Mouse (Mus musculus) spleen, adult 2 months (tissue): ENCODE results near the gene Ice2. TPM values are rescaled to one million over a fixed set of nuclear protein-coding genes. Genes with fewer than 3 reads are reported as not detected.

Experiments used
- DNase-seq, 2 experiments: peaks; one replicate each; pipeline versions ENCODE4 v3.0.0 to v3.0.0-alpha.2; 2012 to 2021; ENCODE audit warnings: low spot score in 2 of 2, low read depth in 1 of 2
- H3K27ac ChIP-seq: fragments of 200-500 bp; 2 replicates; pipeline ENCODE4 v1.5.1; 2012; ENCODE audit warnings: low read length, inconsistent platforms; ENCODE audit not compliant: insufficient read depth
- H3K27me3 ChIP-seq: fragments of 200-500 bp; 2 replicates; pipeline ENCODE4 v1.6.1; 2012; ENCODE audit warnings: mild to moderate bottlenecking, moderate library complexity, low read length, inconsistent platforms; ENCODE audit not compliant: control insufficient read depth, insufficient read depth
- H3K36me3 ChIP-seq: fragments of 200-500 bp; 2 replicates; pipeline ENCODE4 v1.6.1; 2012; ENCODE audit warnings: mild to moderate bottlenecking, low read length, inconsistent platforms; ENCODE audit not compliant: control insufficient read depth, insufficient read depth
- H3K4me1 ChIP-seq: fragments of 200-500 bp; 2 replicates; pipeline ENCODE4 v1.6.1; 2011; ENCODE audit warnings: inconsistent platforms; ENCODE audit not compliant: control insufficient read depth, insufficient read depth, insufficient read length
- H3K4me3 ChIP-seq: fragments of 200-500 bp; 2 replicates; pipeline ENCODE4 v1.5.1; 2011; ENCODE audit warnings: mild to moderate bottlenecking, inconsistent platforms; ENCODE audit not compliant: insufficient read depth, insufficient read length; ENCODE audit errors: extremely low read depth
- CTCF ChIP-seq: fragments of 200-500 bp; IDR thresholded peaks from 2 replicates; pipeline ENCODE4 v1.5.1; 2011; ENCODE audit warnings: mild to moderate bottlenecking, inconsistent platforms; ENCODE audit not compliant: insufficient read depth, insufficient read length, insufficient replicate concordance; ENCODE audit errors: extremely low read depth
- POLR2A ChIP-seq: fragments of 200-500 bp; IDR thresholded peaks from 2 replicates; pipeline ENCODE4 v1.6.1; 2011; ENCODE audit warnings: low read depth, low read length, inconsistent platforms
- WGBS: fragments of 180-500 bp; shearing (Covaris S2); methylation state at CpG from one replicate; pipeline ENCODE4 v1.1.7; 2018; 5-methylcytosine and 5-hydroxymethylcytosine counted together
- polyA plus RNA-seq: library from polyadenylated mRNA; depleted of rRNA; stranded (reverse); fragments of >200 nt; gene quantifications from 2 replicates; pipeline ENCODE4 v1.2.3, GENCODE M21; 2012

Ice2 gene
- polyA plus RNA-seq, 1 experiment, result 2.6 TPM

DNA sequence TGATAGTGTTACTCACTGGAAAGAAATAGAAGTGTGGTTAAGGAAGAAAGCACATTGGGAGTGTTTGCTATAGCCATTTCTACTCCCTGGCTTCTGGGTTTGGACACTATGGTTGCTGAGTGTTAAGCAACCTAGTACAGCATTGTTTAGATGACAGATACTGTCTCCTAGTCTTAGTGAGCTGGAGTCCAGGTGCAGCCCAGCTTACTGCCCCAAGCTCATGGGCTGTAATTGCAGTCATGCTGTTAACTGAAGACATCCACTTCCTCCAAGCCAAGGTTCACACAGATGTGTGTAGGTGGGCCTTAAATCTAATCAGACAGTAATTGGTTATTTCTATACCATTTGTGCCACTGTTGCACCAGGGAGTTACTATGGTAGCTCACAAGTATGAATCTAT is 38.0 kb downstream of the Ice2 start:
- Histone ChIP-seq H3K27ac (no peak overlapping the region), H3K36me3 (peaks cover 8% of the 10 kb centered on the region), H3K4me3 (no peak overlapping the region), H3K4me1 (no peaks in the 10 kb centered on the region; the same call in 1 of the 2 replicates), H3K27me3 (no peaks in the 10 kb centered on the region)
- DNase-seq, result no peak
- TF ChIP-seq CTCF (no peak), POLR2A (no peak)

DNA sequence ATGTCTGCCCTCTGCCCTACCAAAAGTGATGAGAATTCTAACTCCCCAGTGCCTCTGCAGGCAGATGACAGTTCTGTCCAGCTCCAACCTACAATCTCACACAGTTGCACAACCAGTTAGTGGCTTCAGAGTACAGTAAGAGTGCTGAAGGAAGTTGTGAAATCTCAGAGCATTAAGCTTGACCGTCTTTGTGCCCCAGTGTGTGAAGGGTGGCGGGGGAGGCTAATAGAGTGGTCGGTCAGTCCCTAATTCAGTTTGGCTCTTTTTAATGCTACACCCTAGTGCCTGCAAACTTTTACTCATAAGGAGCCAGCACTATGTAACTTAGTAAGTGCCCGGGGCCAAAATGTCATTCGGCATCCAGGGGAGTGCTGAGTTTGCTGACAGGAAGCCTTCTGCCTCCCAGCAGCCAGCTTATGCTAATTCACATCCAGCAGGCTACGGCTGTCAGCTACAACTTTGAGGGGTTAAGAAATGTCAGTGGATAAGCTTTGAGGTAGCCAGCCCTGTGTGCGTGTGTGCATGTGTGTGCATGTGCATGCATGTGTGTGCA is 42.2 kb downstream of the Ice2 start:
- no peak for DNase-seq

GRCm38 (mm10) chr9:69442471-69443038 is 44.8 kb downstream of the Ice2 start:
- Histone ChIP-seq H3K4me3 (no peak overlapping the region), H3K36me3 (no peaks in the 10 kb centered on the region), H3K27me3 (no peaks in the 10 kb centered on the region), H3K27ac (no peak overlapping the region), H3K4me1 (peaks cover 12% of the 10 kb centered on the region; the same call in 1 of the 2 replicates)
- TF ChIP-seq CTCF (no peak), POLR2A (no peak)
- DNase-seq, result no peak
- 21% methylated on average over 6 of the region's 6 CpGs for WGBS

More for the DNA sequence above, 42.2 kb downstream of the Ice2 start:
- TF ChIP-seq CTCF, result no peak
- TF ChIP-seq POLR2A, result no peak
- no peaks in the 10 kb centered on the region for H3K36me3 ChIP-seq
- H3K27ac ChIP-seq, result peak overlapping the region; percentile 40; the same call in 1 of the 2 replicates
- peaks cover 12% of the 10 kb centered on the region; the same call in 1 of the 2 replicates for H3K4me1 ChIP-seq
- 33% methylated on average over 7 of the region's 7 CpGs for WGBS
- H3K4me3 ChIP-seq, result no peak overlapping the region
- no peaks in the 10 kb centered on the region for H3K27me3 ChIP-seq

- DNase-seq, result no peak
- Histone ChIP-seq H3K27ac (no peak overlapping the region), H3K36me3 (no peaks in the 10 kb centered on the region), H3K4me1 (peaks cover 12% of the 10 kb centered on the region; the same call in 1 of the 2 replicates), H3K27me3 (no peaks in the 10 kb centered on the region), H3K4me3 (no peak overlapping the region)
- WGBS, result 66% methylated on average over 3 of the region's 3 CpGs
- TF ChIP-seq CTCF, result no peak
- no peak for TF ChIP-seq POLR2A
Observed at GRCm38 (mm10) chr9:69443203-69443602, 45.5 kb downstream of the Ice2 start.

GRCm38 (mm10) chr9:69448801-69449200 is 51.1 kb downstream of the Ice2 start:
- Histone ChIP-seq H3K4me1 (peaks cover 4% of the 10 kb centered on the region), H3K36me3 (no peaks in the 10 kb centered on the region), H3K27me3 (0 out of 2 replicates have a peak, but pooled peaks cover 1% of the 10 kb centered on the region), H3K4me3 (no peak overlapping the region), H3K27ac (no peak overlapping the region)
- TF ChIP-seq POLR2A, result no peak
- DNase-seq, result no peak
- 92% methylated on average over 3 of the region's 3 CpGs for WGBS

DNA sequence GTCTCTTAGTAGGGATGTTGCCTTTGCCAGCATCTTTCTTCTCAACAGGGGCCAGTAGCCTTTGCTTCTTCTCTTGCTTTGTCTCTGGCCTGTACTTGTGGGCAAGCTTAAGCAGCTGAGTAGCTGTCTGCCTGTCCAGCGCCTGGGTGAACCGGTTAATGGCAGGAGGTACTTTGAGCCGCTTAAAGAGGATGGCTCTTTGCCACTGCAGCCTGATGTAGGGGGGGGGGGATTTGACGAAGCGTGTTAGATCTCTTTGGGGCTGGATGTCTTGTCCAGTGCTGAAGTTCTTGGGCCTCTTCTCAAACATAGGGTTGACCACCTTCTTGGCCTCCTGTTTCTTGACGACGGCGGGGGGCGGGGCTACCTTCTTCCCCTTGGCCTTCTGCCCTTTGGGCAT is 52.9 kb downstream of the Ice2 start:
- no peak for DNase-seq
- Histone ChIP-seq H3K27me3 (0 out of 2 replicates have a peak, but pooled peaks cover 1% of the 10 kb centered on the region), H3K4me1 (peaks cover 8% of the 10 kb centered on the region), H3K4me3 (no peak overlapping the region), H3K36me3 (no peaks in the 10 kb centered on the region), H3K27ac (no peak overlapping the region)
- WGBS, result 91% methylated on average over 9 of the region's 9 CpGs
- TF ChIP-seq CTCF (no peak), POLR2A (no peak)

DNA sequence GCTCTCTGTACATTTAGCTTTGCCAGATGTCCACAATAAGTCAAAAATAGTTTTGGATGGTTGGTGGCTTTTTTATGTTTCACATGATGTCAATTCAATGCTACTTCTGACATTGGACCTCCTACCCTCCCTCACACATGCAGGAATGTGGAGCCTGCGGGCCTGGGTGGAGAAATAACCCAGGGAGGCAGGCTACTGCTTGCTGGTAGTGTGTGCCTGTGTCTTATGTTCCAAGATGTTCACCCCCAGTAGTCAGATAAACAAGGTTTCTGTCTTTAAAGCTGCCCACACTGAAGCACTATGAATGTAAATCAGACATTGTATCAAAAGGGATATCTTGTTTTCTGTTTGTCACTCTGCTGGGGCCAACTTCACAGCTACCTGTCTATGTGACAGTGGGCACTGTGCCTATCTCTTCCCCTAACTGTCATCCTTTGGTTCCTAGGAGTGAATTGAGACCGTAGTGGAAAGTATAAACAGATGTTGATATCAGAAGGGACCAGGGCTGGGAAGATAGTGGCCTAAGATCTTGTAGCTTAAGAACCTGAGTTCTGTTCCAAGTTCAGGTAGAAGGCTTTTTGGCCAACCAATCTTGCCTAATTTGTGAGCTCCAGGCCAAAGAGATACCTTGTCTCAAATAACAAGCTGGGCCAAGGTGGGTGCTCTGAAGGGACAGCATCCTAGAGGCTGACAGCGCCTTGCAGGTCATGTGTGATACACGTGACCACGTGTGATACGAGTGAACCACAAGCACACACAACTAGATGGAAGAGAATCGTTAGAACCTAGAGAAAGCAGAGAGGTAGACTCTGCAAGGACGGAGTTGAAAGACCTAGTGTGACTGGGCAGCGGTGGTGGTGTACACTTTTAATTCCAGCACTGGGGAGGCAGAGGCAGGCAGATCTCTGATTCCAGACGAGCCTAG is 54.4 kb downstream of the Ice2 start:
- Histone ChIP-seq H3K27ac (no peak overlapping the region), H3K27me3 (0 out of 2 replicates have a peak, but pooled peaks cover 1% of the 10 kb centered on the region), H3K4me3 (no peak overlapping the region), H3K4me1 (peaks cover 8% of the 10 kb centered on the region), H3K36me3 (no peaks in the 10 kb centered on the region)
- WGBS, result 86% methylated on average over 10 of the region's 10 CpGs
- no peak for TF ChIP-seq POLR2A
- TF ChIP-seq CTCF, result no peak
- no peak for DNase-seq
